Mouse (Mus musculus) gastrocnemius, adult 8-10 months (tissue): ENCODE measurements around the gene Fbxw2. TPM values are rescaled to one million over a fixed set of nuclear protein-coding genes. Genes with fewer than 3 reads are reported as not detected.
"Not testable (repeated sequence)": the region's sequence is repeated elsewhere in the genome, so short reads cannot be mapped to it uniquely, and the experiment has no call there.

ENCODE experiments used
- DNase-seq, 2 experiments: peaks; one replicate each; pipeline ENCODE4 v3.0.0; 2022; ENCODE audit warnings: low spot score in 2 of 2
- total RNA-seq, 4 experiments: library from RNA; stranded (reverse); gene quantifications; 2 replicates each; pipeline ENCODE4 v1.2.4; 2022

The Fbxw2 gene
- total RNA-seq, 4 experiments from 2014 or later, result 53.0 to 58.9 (median 56.3) TPM

DNA sequence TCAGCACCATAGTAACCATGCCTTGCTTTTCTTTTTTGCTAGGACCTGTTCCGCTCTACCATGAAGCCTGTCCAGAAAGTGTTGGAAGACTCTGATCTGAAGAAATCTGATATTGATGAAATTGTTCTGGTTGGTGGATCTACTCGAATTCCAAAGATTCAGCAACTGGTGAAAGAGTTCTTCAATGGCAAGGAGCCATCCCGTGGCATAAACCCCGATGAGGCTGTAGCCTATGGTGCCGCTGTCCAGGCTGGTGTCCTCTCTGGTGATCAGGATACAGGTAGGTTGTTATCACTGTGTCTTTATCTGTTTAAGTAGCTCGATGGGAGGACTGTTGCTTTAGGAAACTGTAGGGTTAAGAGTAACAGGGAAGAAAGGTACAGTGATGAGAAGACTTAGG is 51.6 kb downstream of the Fbxw2 start:
- no peak for DNase-seq

GRCm38 (mm10) chr2:34773673-34774072 is 52.4 kb downstream of the Fbxw2 start:
- DNase-seq, result no peak

DNA sequence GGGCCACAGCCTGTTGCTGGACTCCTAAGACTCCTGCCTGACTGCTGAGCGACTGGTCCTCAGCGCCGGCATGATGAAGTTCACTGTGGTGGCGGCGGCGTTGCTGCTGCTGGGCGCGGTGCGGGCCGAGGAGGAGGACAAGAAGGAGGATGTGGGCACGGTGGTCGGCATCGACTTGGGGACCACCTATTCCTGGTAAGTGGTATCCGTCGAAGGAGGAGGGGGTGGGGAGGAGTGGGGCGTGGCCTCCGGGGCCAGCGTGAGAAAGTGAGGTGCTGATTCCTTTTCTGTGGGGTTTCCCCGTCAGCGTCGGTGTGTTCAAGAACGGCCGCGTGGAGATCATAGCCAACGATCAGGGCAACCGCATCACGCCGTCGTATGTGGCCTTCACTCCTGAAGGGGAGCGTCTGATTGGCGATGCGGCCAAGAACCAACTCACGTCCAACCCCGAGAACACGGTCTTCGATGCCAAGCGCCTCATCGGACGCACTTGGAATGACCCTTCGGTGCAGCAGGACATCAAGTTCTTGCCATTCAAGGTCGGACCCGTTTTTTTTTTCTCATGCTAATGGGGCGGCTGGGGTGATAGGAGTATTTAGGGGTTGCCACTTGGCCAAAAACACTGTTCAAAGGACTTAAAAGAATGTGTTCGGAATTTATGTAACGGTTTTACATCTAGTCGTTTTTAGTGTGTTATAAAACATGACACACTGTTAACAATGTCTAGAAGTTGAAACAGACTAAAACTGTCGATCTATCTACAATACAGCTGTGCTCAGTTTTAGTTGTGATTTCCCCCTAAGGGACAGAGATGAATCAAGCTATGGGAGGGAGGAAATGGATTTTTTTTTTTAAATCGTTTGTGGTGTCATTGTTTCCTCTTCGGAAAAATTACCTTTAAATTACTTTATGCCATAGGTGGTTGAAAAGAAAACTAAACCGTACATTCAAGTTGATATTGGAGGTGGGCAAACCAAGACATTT is 53.6 kb downstream of the Fbxw2 start:
- DNase-seq, result peak; percentile 12 to 20

DNA sequence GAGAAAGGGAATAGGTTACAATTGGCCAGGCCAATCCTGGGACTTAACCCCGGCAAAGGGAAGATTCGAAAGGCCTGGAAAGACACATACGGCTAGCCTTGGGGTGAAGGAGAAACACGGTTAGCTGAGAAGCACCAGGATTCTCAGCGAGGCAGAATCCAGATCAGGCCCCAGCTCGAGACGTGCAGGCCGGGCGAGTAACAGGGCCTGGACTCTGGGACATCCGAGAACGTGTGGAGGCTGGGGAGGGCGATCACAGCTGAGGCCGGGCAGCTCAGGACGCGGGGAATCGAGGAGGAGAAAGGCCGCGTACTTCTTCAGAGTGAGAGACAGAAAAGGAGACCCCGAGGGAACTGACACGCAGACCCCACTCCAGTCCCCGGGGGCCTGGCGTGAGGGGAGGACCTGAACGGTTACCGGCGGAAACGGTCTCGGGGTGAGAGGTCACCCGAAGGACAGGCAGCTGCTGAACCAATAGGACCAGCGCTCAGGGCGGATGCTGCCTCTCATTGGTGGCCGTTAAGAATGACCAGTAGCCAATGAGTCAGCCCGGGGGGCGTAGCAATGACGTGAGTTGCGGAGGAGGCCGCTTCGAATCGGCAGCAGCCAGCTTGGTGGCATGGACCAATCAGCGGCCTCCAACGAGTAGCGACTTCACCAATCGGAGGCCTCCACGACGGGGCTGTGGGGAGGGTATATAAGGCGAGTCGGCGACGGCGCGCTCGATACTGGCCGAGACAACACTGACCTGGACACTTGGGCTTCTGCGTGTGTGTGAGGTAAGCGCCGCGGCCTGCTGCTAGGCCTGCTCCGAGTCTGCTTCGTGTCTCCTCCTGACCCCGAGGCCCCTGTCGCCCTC is 54.5 kb downstream of the Fbxw2 start, which contains the start of gene Hspa5:
TSS of gene Hspa5 (plus strand) at position 603 of the 859 bp plus-strand sequence.
- DNase-seq, result peak; percentile 98 to 99

- no peak for DNase-seq
Observed at GRCm38 (mm10) chr2:34770951-34771350, 55.2 kb downstream of the Fbxw2 start.

DNA sequence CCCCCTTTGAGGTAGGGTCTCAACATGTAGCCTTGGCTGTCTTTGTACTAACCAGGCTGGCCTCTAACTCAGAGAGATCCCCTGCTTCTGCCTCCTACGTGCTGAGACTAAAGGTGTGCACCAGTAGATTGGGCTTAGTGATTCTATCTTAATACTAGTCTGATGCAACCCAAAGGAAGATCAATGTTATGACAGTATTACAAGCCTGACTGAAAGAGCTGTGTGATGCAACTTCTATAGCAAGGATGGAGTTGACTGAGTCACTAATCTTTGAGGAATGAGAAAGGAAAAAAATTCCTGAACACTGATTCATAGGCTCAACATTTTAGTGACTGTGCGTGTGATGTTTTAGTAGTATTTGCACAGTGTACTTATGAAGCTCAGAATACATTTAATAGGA is 56.1 kb downstream of the Fbxw2 start:
- no peak for DNase-seq

- no peak for DNase-seq
Observed at GRCm38 (mm10) chr2:34764801-34765200, 61.3 kb downstream of the Fbxw2 start.

DNA sequence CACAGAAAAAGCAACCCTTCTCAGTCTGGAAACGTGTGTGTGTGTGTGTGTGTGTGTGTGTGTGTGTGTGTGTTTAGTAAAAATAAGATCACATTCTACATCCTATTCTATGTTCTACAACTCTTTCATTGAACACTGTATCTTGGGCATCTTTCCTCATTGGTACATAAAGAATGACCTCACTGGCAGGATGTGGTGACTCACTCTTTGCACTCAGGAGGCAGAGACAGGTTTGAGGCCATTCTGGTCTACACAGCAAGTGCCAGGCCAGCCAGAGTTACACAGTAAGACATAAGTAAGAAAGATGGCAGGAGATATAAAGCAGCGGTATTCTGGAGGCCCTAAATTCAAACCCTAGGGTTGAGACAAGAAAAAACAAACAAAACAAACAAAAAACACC is 63.2 kb downstream of the Fbxw2 start:
- no peak for DNase-seq

DNA sequence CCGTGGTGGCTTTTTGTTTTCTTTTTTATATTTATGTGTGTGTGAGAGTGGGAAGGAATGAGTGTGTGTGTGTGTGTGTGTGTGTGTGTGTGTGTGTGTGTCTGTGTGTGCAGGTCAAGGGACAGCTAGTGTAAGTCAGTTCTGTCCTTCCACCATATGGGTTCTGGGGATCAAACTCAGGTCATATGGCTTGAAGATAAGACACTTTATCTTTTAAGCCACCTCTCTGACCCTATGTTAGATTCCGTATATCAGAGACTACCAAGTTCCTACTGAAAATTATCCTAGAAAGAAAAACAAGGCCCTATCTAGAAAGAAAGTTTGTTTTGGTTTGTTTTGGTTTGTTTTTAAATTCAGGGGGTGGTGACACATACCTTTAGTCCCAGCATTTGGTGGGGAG is 63.9 kb downstream of the Fbxw2 start:
- DNase-seq, result no peak

DNA sequence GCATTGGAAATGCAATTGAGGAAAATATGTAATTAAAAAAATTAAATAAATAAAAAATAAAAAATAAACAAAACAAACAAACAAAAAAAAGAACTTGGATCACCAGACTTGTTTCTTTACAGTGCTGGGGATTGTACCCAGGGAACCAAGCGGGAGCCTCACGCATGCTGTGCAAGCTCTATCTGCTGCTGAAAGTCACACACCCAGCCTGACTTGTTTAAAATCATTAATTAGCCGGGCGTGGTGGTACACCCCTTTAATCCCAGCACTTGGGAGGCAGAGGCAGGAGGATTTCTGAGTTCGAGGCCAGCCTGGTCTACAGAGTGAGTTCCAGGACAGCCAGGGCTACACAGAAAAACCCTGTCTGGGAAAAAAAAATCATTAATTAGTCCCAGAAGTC is 64.8 kb downstream of the Fbxw2 start:
- DNase-seq, result not testable (repeated sequence)

- no peak for DNase-seq
Observed at GRCm38 (mm10) chr2:34757341-34757740, 68.8 kb downstream of the Fbxw2 start.

GRCm38 (mm10) chr2:34754551-34755358 is 71.4 kb downstream of the Fbxw2 start, which contains the start of gene Gapvd1:
Gapvd1 (minus strand) TSS chr2:34755232.
- no peak for DNase-seq

Other genes with a start within 250 kb of the Fbxw2 start
- 10 to 100 TPM; 34.1 to 36.4 (median 35.4) TPM for gene Gapvd1, start 71.1 kb downstream of the Fbxw2 start, total RNA-seq
- 100 to 1,000 TPM; 149 to 179 (median 165) TPM for gene Hspa5, start 54.3 kb downstream of the Fbxw2 start, total RNA-seq
- 10 to 100 TPM in 3 of 4 experiments, 1 to 10 TPM in 1; 7.4 to 13.1 (median 11.4) TPM for gene Rabepk, start 26.4 kb downstream of the Fbxw2 start, total RNA-seq
- gene Gm34653, start 6.7 kb upstream of the Fbxw2 start, total RNA-seq, result under 1 TPM in 3 of 4 experiments, not detected in 1; 0.15 to 0.19 (median 0.18) TPM
- under 1 TPM; 0.20 to 0.31 (median 0.22) TPM for gene Cutal, start 48.1 kb upstream of the Fbxw2 start, total RNA-seq
- 10 to 100 TPM; 11.0 to 18.6 (median 15.5) TPM for gene Psmd5, start 48.7 kb upstream of the Fbxw2 start, total RNA-seq
- 1 to 10 TPM in 1 of 4 experiments, under 1 TPM in 3; 0.29 to 1.1 (median 0.46) TPM for gene Phf19, start 87.7 kb upstream of the Fbxw2 start, total RNA-seq
- 1 to 10 TPM in 1 of 4 experiments, under 1 TPM in 2, not detected in 1; 0.27 to 1.4 (median 0.58) TPM for gene Traf1, start 135.5 kb upstream of the Fbxw2 start, total RNA-seq
- under 1 TPM in 1 of 4 experiments, not detected in 3; 0.21 TPM for gene Hc, start 235.1 kb upstream of the Fbxw2 start, total RNA-seq